Mouse (Mus musculus): ENCODE measurements around the gene 4932438A13Rik.

The 4932438A13Rik gene
- long read RNA-seq, experiment 1, full-length matches to known transcripts: 1 of 2 reads
- long read RNA-seq, experiment 1, partial matches to known transcripts: 1 of 2 reads
- long read RNA-seq, experiment 1, other reads (novel, unspliced or antisense): 0 of 2 reads
- long read RNA-seq, experiment 2, full-length matches to known transcripts: 1 of 5 reads
- long read RNA-seq, experiment 2, partial matches to known transcripts: 4 of 5 reads
- long read RNA-seq, experiment 2, other reads (novel, unspliced or antisense): 0 of 5 reads

GRCm38 (mm10) chr3:36862721-36863275 lies at the start of gene 4932438A13Rik:
4932438A13Rik (plus strand) TSS chr3:36863104.
- intact Hi-C loops (cut with DNase I): no loop called here

DNA sequence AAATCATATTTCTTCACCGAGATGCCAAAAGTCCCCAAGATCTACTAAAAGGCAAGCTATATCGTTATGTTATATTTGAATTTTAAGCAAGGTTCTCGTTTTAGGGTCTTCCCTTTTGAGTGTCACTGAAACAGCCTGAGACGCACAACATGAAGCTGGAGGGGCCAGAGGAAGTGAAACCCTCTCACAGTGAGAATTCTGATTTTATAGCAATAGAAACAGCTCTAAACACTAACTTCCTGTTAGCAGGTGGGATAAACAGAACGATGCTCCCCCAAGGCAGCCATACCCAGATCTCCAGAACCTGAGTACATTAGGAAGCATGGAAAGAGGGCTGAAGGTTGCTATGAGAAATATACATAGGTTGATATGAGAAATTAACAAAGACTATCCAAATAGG lies 46.3 kb upstream of the 4932438A13Rik start:
- intact Hi-C loops (cut with DNase I): no loop called here

DNA sequence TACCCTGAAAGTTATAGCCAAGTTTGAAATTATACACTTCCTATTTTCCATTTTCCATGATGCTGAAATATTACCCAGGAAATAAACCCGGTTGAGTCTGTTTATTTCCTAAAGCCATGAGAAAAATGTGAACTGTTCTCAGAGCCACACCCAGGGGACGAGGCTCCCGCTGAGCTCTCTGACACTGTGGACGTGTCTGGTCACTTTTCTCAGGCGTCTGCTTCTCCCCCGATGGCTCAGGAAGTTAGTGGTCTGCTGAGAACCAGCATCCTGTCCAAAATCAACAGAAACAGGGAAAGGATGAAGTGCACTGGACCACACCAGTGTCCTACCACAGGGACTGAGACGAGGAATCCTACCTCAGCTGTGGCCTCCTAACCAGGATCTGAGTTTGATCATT lies 43.5 kb upstream of the 4932438A13Rik start:
- intact Hi-C loops (cut with DNase I): no loop called here

- intact Hi-C loops (cut with DNase I): no loop called here
These were observed 41.9 kb upstream of the 4932438A13Rik start for GRCm38 (mm10) chr3:36821037-36821436.

- intact Hi-C loops (cut with DNase I): no loop called here
These were observed 37.8 kb upstream of the 4932438A13Rik start for GRCm38 (mm10) chr3:36825098-36825497.

- intact Hi-C loops (cut with DNase I): no loop called here
These were observed 37.4 kb upstream of the 4932438A13Rik start for GRCm38 (mm10) chr3:36825554-36825953.

DNA sequence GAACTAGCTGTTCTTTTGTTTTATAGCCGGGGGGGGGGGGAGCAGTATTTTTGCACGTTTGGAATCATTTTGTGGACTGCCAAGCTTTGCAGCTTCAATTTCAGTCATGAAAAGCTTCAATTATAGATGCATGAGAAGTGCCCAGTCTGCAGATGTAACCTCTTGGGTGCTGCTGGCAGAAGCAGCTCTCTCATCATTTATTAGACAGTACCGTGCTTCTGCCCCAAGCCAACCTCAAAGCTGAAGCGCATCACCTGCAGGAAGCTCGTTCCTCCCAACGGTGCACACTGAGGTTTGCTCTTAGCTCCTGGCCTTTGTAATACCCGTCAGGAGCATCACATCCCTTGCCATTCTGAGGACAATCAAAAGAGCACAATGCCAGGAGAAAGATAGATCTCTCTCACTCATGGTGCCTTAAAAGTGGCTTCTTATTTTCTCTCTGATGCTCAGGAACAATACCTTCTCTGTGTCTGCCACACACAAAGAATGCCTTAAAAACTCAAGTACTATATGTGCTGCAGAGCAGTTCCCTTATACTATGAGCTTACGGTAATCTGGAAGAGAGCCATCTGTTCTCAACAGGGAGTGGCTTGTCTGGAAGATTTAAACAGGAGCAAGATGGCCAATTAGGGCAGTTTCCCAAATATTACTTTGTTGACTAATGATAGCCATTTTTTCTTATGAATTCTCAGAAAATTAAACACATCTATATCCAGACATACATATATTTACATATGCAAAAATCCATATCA lies 35.5 kb upstream of the 4932438A13Rik start:
- intact Hi-C loops (cut with DNase I): no loop called here

- intact Hi-C loops (cut with DNase I): loop anchor here (10.0 kb wide), 1 partner anchor 145 kb away; no protein-coding TSS in a partner anchor
These were observed 32.7 kb upstream of the 4932438A13Rik start for GRCm38 (mm10) chr3:36830218-36830617.

DNA sequence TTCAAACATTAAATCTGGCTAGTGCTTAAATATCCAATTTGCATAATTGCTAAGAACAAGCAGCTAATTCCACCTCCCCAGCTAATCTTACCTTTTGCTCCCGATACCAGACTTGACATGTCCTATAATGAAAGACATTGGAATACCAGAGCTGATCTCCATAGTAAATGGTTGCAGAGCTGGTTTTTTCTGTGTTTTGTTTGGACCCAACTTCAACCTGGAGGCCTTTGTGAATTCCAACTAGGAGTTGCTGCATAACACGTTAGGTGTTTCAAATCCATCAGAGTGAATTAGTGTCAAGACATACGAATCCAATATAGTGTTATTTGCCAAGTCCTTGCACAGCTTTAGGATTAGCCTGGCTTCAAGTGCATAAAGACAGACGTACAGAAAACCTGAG lies 28.5 kb upstream of the 4932438A13Rik start:
- intact Hi-C loops (cut with DNase I): loop anchor here (10.0 kb wide), 1 partner anchor 150 kb away; no protein-coding TSS in a partner anchor

DNA sequence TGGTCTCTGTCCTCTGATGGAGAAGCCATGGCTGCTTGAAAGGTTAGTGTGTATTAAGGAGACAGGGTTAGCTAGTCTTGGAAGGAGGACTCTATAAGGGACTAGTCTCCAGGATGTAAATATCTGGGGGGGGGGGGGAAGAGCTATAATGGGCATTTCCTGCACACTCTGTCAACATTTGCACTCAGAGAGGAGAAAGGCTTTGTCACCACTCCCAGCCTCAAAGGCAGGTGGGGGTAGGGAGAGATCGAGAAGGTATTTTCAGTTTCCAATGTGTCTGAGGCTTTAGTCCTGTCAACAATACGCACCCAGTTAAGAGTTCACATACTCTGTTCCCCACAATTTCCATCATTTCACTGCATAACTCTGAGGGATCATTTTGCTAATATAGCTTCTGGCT lies 28.1 kb upstream of the 4932438A13Rik start:
- intact Hi-C loops (cut with DNase I): loop anchor here (10.0 kb wide), 1 partner anchor 150 kb away; no protein-coding TSS in a partner anchor

DNA sequence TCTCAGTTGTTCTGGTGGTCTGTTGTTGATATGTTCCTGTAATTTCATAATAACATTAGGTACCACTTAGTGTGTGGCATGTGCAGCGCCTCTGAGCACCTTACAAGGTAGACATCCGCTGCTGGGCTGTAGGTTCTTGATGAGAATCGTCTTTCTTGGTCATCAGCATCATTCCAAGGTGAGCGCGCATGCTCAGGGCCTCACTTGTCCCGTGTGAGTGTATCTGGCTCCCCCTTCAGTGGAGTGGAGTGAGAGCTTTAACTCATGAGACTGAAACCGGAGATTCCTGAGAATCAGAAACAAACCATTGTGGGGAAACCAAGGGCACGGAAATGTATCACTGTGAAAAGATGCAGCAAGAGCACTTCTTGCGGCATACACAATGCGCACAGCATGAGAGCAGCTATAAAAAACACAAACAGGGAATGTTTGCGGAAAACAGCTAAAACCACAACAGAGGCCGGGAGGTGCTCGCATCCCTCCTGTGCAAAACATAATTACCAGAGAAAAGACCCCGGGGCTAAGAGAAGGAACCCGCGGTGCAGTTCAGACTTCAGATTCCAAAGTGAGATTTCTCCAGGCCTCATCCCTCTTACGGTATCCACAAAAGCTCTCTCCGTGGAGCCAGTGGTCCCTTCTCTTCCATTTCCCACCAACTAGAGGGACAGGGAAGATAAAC lies 27.2 kb upstream of the 4932438A13Rik start:
- intact Hi-C loops (cut with DNase I): loop anchor here (10.0 kb wide), 1 partner anchor 151 kb away; no protein-coding TSS in a partner anchor

DNA sequence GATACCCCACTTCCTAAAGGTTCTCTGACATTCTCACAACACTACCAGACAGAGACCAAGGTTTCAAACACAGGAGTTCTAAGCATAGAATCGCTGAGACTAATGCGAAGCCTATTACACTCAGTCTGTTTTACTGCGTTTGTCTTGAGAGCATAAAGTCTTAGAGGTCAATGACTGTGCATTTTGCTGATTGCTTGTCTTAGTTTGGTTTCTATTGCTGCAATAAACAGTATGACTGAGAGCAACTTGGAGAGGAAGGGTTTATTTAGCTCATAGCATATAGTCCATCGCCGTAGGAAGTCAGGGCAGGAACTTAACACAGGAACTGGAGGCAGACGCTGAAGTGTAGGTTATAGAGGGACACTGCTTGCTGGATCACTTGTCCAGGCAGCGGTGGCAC lies 26.1 kb upstream of the 4932438A13Rik start:
- intact Hi-C loops (cut with DNase I): loop anchor here (10.0 kb wide), 1 partner anchor 152 kb away; no protein-coding TSS in a partner anchor

GRCm38 (mm10) chr3:36840650-36841555 lies 22.0 kb upstream of the 4932438A13Rik start:
- intact Hi-C loops (cut with DNase I): no loop called here

- intact Hi-C loops (cut with DNase I): no loop called here
These were observed 9.0 kb upstream of the 4932438A13Rik start for GRCm38 (mm10) chr3:36853733-36854440.

DNA sequence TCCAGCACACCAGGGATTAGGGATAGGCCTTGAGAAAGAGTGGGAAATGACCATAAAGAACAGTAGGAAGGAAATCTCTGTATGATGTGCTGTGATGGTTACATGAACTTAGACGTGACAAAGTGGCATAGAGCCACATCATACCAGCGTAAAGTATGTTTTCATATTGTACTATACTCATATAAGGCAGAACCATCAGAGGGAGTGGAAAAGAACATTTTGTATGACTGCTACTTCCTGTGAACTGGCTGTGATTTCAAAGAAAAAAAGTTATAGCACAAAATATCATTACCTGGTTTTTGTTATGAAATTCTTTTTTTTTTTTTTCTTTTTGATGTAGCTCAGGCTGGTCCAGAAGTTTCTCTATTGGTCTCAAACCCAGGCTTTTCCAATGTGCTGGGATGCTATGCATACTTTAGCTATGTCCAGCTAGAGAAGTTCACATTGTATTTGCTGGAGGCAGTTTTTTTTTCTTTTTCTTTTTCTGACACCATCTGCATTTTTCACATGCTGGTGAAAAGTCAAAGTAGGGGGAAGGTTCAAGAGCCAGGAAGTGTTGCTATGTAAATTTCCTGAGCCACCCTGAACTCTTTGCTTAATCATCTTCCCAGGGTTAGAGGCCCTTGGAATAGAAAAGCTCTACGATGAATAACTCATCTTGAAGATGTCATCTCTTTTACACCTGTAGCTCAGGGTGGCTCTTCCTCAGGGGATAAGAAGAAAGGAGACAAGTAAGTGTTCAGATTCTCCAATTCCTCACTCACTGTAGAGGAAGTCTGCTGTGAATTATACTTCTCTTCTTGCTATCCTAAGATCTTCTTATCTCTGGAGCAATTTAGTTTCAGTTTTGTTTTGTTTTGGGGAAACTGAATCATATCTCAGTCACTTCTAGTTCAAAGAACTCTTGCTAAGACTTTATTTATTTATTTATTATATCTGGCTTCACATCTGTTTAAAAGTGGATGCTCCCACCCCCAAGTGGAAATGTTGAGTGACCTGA lies 1.2 kb upstream of the 4932438A13Rik start:
- intact Hi-C loops (cut with DNase I): no loop called here

DNA sequence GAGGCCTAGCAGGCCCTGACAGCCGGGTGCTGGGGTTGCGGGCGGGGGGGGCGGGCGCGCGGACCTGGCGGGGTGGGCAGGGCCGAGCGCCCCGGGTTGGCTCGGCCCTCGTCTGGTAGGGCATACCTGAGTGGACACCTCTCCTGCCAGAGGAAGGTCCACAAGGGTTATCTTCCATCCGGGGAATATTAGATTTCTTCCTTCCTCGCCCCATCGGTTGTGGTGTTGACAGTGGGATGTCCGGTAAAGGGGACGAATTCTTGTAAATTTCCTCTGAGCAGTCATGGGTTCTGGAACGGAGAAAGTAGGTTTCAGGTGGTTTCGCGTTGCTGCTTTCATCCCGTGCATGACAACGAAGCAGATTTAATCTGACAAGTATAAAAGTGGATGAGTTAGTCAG lies 523 bp downstream of the 4932438A13Rik start:
- intact Hi-C loops (cut with DNase I): no loop called here

- intact Hi-C loops (cut with DNase I): no loop called here
These were observed 977 bp downstream of the 4932438A13Rik start for GRCm38 (mm10) chr3:36863881-36864280.

DNA sequence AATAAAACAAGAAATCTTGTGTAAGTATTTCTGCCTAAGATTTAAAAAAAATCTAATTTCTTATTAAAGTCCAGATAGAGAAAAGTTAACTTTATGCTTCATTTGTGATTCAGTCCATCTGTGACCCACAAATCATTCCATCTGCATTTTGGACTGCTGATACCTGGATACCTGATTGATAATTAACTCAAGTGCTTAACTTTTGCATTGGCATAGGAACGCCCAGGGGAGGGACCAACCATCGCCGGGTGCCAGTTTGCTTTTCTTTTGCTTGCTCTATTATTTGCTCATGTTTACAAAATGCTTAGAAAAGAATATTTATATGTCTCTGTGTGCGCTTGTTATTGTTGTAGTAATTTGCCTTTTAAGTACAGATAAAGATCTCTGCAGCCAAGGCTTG lies 1.6 kb downstream of the 4932438A13Rik start:
- intact Hi-C loops (cut with DNase I): no loop called here

GRCm38 (mm10) chr3:36905372-36905771 lies 42.5 kb downstream of the 4932438A13Rik start:
- intact Hi-C loops (cut with DNase I): no loop called here
